Comparison of ENCODE assay signal across 7 mouse cellular contexts in the genomic region with DNA sequence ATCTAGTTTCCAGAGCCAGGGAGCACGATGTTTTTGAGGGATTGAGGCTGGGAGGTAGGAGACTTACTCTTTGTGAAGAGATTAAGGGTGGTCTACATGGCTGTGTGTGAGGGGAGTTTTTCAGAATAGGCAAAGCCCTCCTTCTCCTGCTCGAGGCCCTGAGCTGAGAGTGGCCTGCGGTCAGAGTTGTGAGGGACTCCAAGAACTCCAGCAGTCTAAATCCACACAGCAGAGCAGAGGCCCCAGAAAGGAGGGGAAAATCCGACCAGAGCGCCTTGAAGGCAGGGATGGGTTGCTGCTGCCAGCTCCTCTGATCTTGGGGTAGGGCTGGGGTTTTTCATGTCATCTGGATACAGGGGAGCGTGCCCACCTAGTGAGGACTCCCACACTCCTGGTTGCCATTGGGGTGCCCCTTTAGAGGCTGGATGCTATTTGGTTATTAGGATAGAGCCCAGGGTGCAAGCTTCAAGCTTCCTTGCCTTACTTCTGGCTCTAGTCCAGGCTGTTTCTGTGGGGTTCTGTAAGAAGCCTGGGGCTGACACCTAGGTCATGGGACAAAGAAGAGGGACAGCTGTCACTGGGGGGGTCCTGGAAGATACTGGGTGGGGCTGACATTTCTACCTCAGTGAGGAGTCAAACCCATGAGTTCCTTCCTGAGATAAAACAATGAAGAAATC. TPM values are rescaled to one million over a fixed set of nuclear protein-coding genes. Genes with fewer than 3 reads are reported as not detected.
DNase-seq lines count a peak whose midpoint lies in the region; ATAC-seq and TF ChIP-seq lines count a peak whose summit lies in the region.

No protein-coding gene starts in this region.

- no peaks in the 10 kb centered on the region for H3K27me3 ChIP-seq in thymus, adult 2 months (ENCODE audit: control insufficient read depth, insufficient read depth, low read length)
- no peaks in the 10 kb centered on the region for H3K27me3 ChIP-seq in forebrain, postnatal 0 days (ENCODE audit: insufficient read depth, low read length)
- no peaks in the 10 kb centered on the region for H3K27me3 ChIP-seq in stomach, embryonic 16.5 days (ENCODE audit: control insufficient read depth, insufficient read depth, low read length)

- no peak overlapping the region for H3K9ac ChIP-seq in forebrain, postnatal 0 days
- H3K9ac ChIP-seq in stomach, embryonic 16.5 days (ENCODE audit: low read length) = peak overlapping the region; percentile 85

- TF ChIP-seq CTCF in thymus, adult 2 months (IDR thresholded peaks at IDR 0.05; ENCODE audit: borderline replicate concordance, control insufficient read depth, extremely low read depth, insufficient read depth, low read length, poor library complexity) = no peak
- TF ChIP-seq CTCF in forebrain, postnatal 0 days (IDR thresholded peaks at IDR 0.05; ENCODE audit: low read depth) = no peak

- 63% methylated on average over 6 of the region's 6 CpGs for WGBS in thymus, adult 2 months
- WGBS in forebrain, postnatal 0 days = 30% methylated on average over 6 of the region's 6 CpGs
- WGBS in stomach, embryonic 16.5 days = 15% methylated on average over 6 of the region's 6 CpGs

- H3K36me3 ChIP-seq in thymus, adult 2 months (ENCODE audit: control insufficient read depth, insufficient read depth, low read length) = peaks cover 53% of the 10 kb centered on the region
- H3K36me3 ChIP-seq in forebrain, postnatal 0 days (ENCODE audit: insufficient read depth) = peaks cover 21% of the 10 kb centered on the region
- H3K36me3 ChIP-seq in stomach, embryonic 16.5 days (ENCODE audit: control insufficient read depth, insufficient read depth, low read length) = peaks cover 15% of the 10 kb centered on the region; the same call in 1 of the 2 replicates

- no peak for TF ChIP-seq POLR2A in thymus, adult 2 months (IDR thresholded peaks at IDR 0.05; ENCODE audit: control insufficient read depth, extremely low read depth, insufficient read depth, low read length, poor library complexity)

- H3K9me3 ChIP-seq in forebrain, postnatal 0 days (ENCODE audit: low read length) = no peaks in the 10 kb centered on the region
- H3K9me3 ChIP-seq in stomach, embryonic 16.5 days (replicated peaks; ENCODE audit: control insufficient read depth, low read length) = no peaks in the 10 kb centered on the region

- peak overlapping the region; percentile 92 for H3K4me3 ChIP-seq in thymus, adult 2 months (ENCODE audit: control insufficient read depth, insufficient read depth, low read length)
- 0 out of 2 replicates have a peak overlapping the region, but pooled peaks have one; percentile 61 for H3K4me3 ChIP-seq in forebrain, postnatal 0 days (ENCODE audit: low read depth, low read length)
- peak overlapping the region; percentile 81 for H3K4me3 ChIP-seq in stomach, embryonic 16.5 days (replicated peaks; ENCODE audit: low read length)

- ATAC-seq in forebrain, postnatal 0 days = no peak
- no peak for ATAC-seq in stomach, embryonic 16.5 days (ENCODE audit: insufficient read depth, low FRiP score)

- peak overlapping the region; percentile 98; the same call in 1 of the 2 replicates for H3K4me2 ChIP-seq in forebrain, postnatal 0 days (ENCODE audit: low read depth)
- peak overlapping the region; percentile 74 for H3K4me2 ChIP-seq in stomach, embryonic 16.5 days (ENCODE audit: low read depth, low read length)

- no peak for DNase-seq in thymus, adult 2 months
- no peak for DNase-seq in thymus, postnatal 0 days (ENCODE audit: low spot score)
- DNase-seq in forebrain, postnatal 0 days = no peak
- DNase-seq in liver = peak; percentile 39
- no peak for DNase-seq in natural killer cell, adult 2 months (ENCODE audit: low spot score in 2 of 2)
- DNase-seq in right cerebral cortex, adult 18-20 months = no peak

- H3K27ac ChIP-seq in thymus, adult 2 months (ENCODE audit: control insufficient read depth, insufficient read depth, low read length) = peak overlapping the region; percentile 94
- peak overlapping the region; percentile 40; the same call in 1 of the 2 replicates for H3K27ac ChIP-seq in forebrain, postnatal 0 days (ENCODE audit: low read depth, low read length)
- H3K27ac ChIP-seq in stomach, embryonic 16.5 days (ENCODE audit: low read length) = peak overlapping the region; percentile 99

- H3K4me1 ChIP-seq in thymus, adult 2 months (replicated peaks; ENCODE audit: control insufficient read depth, insufficient read depth, low read length) = peaks cover 69% of the 10 kb centered on the region
- H3K4me1 ChIP-seq in forebrain, postnatal 0 days (ENCODE audit: insufficient read depth) = no peaks in the 10 kb centered on the region; the same call in 1 of the 2 replicates
- peaks cover 38% of the 10 kb centered on the region for H3K4me1 ChIP-seq in stomach, embryonic 16.5 days (ENCODE audit: control insufficient read depth, insufficient read depth, low read length)

RNA-seq across cellular contexts. Expression of gene Bysl, which starts 15.0 kb away (rescaled TPM):
- polyA plus RNA-seq in thymus, adult 2 months (2012; rRNA removed) = 14.2 and 16.9 TPM in 2 replicates
- polyA plus RNA-seq in thymus, postnatal 0 days (2015; fragmentation: Nextera tagmentation; extraction: Ambion mirVana) = 21.3 and 22.4 TPM in 2 replicates
- 21.9 and 23.7 TPM in 2 replicates for total RNA-seq in forebrain, postnatal 0 days (2014; rRNA removed)
- polyA plus RNA-seq in forebrain, postnatal 0 days (2015; fragmentation: Nextera tagmentation; extraction: Ambion mirVana) = 32.0 and 35.4 TPM in 2 replicates
- polyA plus RNA-seq in stomach, embryonic 16.5 days (2015; fragmentation: Nextera tagmentation; extraction: Ambion mirVana) = 21.0 and 22.1 TPM in 2 replicates

RNA-seq across cellular contexts. Expression of gene Med20, which starts 15.1 kb away (rescaled TPM):
- polyA plus RNA-seq in thymus, adult 2 months (2012; rRNA removed) = 46.1 and 56.4 TPM in 2 replicates
- 46.9 and 50.1 TPM in 2 replicates for polyA plus RNA-seq in thymus, postnatal 0 days (2015; fragmentation: Nextera tagmentation; extraction: Ambion mirVana)
- total RNA-seq in forebrain, postnatal 0 days (2014; rRNA removed) = 31.5 and 37.0 TPM in 2 replicates
- 27.9 and 30.2 TPM in 2 replicates for polyA plus RNA-seq in forebrain, postnatal 0 days (2015; fragmentation: Nextera tagmentation; extraction: Ambion mirVana)
- 40.7 and 47.5 TPM in 2 replicates for polyA plus RNA-seq in stomach, embryonic 16.5 days (2015; fragmentation: Nextera tagmentation; extraction: Ambion mirVana)

RNA-seq across cellular contexts. Expression of gene Gm20517, which starts 15.1 kb away (rescaled TPM):
- polyA plus RNA-seq in thymus, adult 2 months (2012; rRNA removed) = 2.8 and 4.5 TPM in 2 replicates
- polyA plus RNA-seq in thymus, postnatal 0 days (2015; fragmentation: Nextera tagmentation; extraction: Ambion mirVana) = 1.8 TPM in 2 replicates
- total RNA-seq in forebrain, postnatal 0 days (2014; rRNA removed) = 4.7 and 10.6 TPM in 2 replicates
- polyA plus RNA-seq in forebrain, postnatal 0 days (2015; fragmentation: Nextera tagmentation; extraction: Ambion mirVana) = 1.4 and 2.1 TPM in 2 replicates
- polyA plus RNA-seq in stomach, embryonic 16.5 days (2015; fragmentation: Nextera tagmentation; extraction: Ambion mirVana) = 0.89 and 1.9 TPM in 2 replicates

RNA-seq across cellular contexts. Expression of gene Usp49, which starts 34.2 kb away (rescaled TPM):
- 12.5 and 17.2 TPM in 2 replicates for polyA plus RNA-seq in thymus, adult 2 months (2012; rRNA removed)
- polyA plus RNA-seq in thymus, postnatal 0 days (2015; fragmentation: Nextera tagmentation; extraction: Ambion mirVana) = 3.9 and 4.6 TPM in 2 replicates
- 11.2 and 18.9 TPM in 2 replicates for total RNA-seq in forebrain, postnatal 0 days (2014; rRNA removed)
- polyA plus RNA-seq in forebrain, postnatal 0 days (2015; fragmentation: Nextera tagmentation; extraction: Ambion mirVana) = 2.8 and 4.7 TPM in 2 replicates
- 3.3 and 3.5 TPM in 2 replicates for polyA plus RNA-seq in stomach, embryonic 16.5 days (2015; fragmentation: Nextera tagmentation; extraction: Ambion mirVana)

Comparison
In these comparisons a context has a peak if more than half of its experiments do, and no peak if none do; other contexts are left out.
1. H3K27ac ChIP-seq: peak in every context shown above with its lines; median percentile 99 in stomach, embryonic 16.5 days; 94 in thymus, adult 2 months; 40 in forebrain, postnatal 0 days.